ENCODE assay signal across 8 mouse cellular contexts in genomic region chr9:121479453-121479852, GRCm38 (mm10). TPM values are rescaled to one million over a fixed set of nuclear protein-coding genes. Genes with fewer than 3 reads are reported as not detected.
DNase-seq lines count a peak whose midpoint lies in the region; ATAC-seq lines count a peak whose summit lies in the region.

No protein-coding gene starts in this region.

- H3K9ac ChIP-seq in embryonic facial prominence, embryonic 14.5 days (ENCODE audit: low read depth, low read length) = no peak overlapping the region
- no peak overlapping the region for H3K9ac ChIP-seq in hindbrain, embryonic 11.5 days (ENCODE audit: low read depth, low read length)
- no peak overlapping the region for H3K9ac ChIP-seq in midbrain, embryonic 11.5 days (ENCODE audit: low read length)
- H3K9ac ChIP-seq in stomach, embryonic 16.5 days (ENCODE audit: low read length) = no peak overlapping the region

- no peaks in the 10 kb centered on the region for H3K9me3 ChIP-seq in embryonic facial prominence, embryonic 14.5 days (ENCODE audit: control insufficient read depth, low read length)
- no peaks in the 10 kb centered on the region for H3K9me3 ChIP-seq in hindbrain, embryonic 11.5 days (ENCODE audit: control insufficient read depth, low read length)
- H3K9me3 ChIP-seq in midbrain, embryonic 11.5 days (ENCODE audit: control insufficient read depth, low read length) = no peaks in the 10 kb centered on the region
- no peaks in the 10 kb centered on the region for H3K9me3 ChIP-seq in stomach, embryonic 16.5 days (replicated peaks; ENCODE audit: control insufficient read depth, low read length)

- peak; percentile 20; the same call in 1 of the 2 replicates for ATAC-seq in embryonic facial prominence, embryonic 14.5 days (ENCODE audit: low read depth)
- peak; percentile 59 for ATAC-seq in hindbrain, embryonic 11.5 days (ENCODE audit: low FRiP score)
- peak; percentile 60; the same call in 1 of the 2 replicates for ATAC-seq in midbrain, embryonic 11.5 days (ENCODE audit: low FRiP score)
- ATAC-seq in stomach, embryonic 16.5 days (ENCODE audit: insufficient read depth, low FRiP score) = 0 out of 2 replicates have a peak, but pooled peaks have one; percentile 37

- H3K4me3 ChIP-seq in embryonic facial prominence, embryonic 14.5 days (ENCODE audit: low read depth, low read length) = no peak overlapping the region
- no peak overlapping the region for H3K4me3 ChIP-seq in hindbrain, embryonic 11.5 days (ENCODE audit: low read depth, low read length)
- no peak overlapping the region for H3K4me3 ChIP-seq in midbrain, embryonic 11.5 days (ENCODE audit: low read depth, low read length)
- H3K4me3 ChIP-seq in stomach, embryonic 16.5 days (replicated peaks; ENCODE audit: low read length) = no peak overlapping the region

- no peaks in the 10 kb centered on the region for H3K4me1 ChIP-seq in embryonic facial prominence, embryonic 14.5 days (ENCODE audit: control insufficient read depth, insufficient read depth, low read length)
- no peaks in the 10 kb centered on the region for H3K4me1 ChIP-seq in hindbrain, embryonic 11.5 days (replicated peaks; ENCODE audit: control insufficient read depth, insufficient read depth, low read length)
- no peaks in the 10 kb centered on the region for H3K4me1 ChIP-seq in midbrain, embryonic 11.5 days (ENCODE audit: control insufficient read depth, insufficient read depth, low read length)
- no peaks in the 10 kb centered on the region for H3K4me1 ChIP-seq in stomach, embryonic 16.5 days (ENCODE audit: control insufficient read depth, insufficient read depth, low read length)

- 33% methylated on average over 5 of the region's 5 CpGs for WGBS in embryonic facial prominence, embryonic 14.5 days
- 29% methylated on average over 5 of the region's 5 CpGs for WGBS in hindbrain, embryonic 11.5 days
- 28% methylated on average over 5 of the region's 5 CpGs for WGBS in midbrain, embryonic 11.5 days
- 24% methylated on average over 5 of the region's 5 CpGs for WGBS in stomach, embryonic 16.5 days

- peaks cover 1% of the 10 kb centered on the region for H3K36me3 ChIP-seq in embryonic facial prominence, embryonic 14.5 days (ENCODE audit: control insufficient read depth, insufficient read depth, low read length)
- H3K36me3 ChIP-seq in hindbrain, embryonic 11.5 days (ENCODE audit: control insufficient read depth, insufficient read depth, low read length) = no peaks in the 10 kb centered on the region
- H3K36me3 ChIP-seq in midbrain, embryonic 11.5 days (ENCODE audit: control insufficient read depth, insufficient read depth, low read length) = no peaks in the 10 kb centered on the region
- no peaks in the 10 kb centered on the region; the same call in 1 of the 2 replicates for H3K36me3 ChIP-seq in stomach, embryonic 16.5 days (ENCODE audit: control insufficient read depth, insufficient read depth, low read length)

- DNase-seq in left cerebral cortex, adult 11 months (ENCODE audit: low spot score) = peak; percentile 53
- no peak for DNase-seq in left cerebral cortex, adult 8-10 months (ENCODE audit: low spot score in 2 of 2)
- peak; percentile 83 for DNase-seq in adrenal gland, postnatal 14 days
- DNase-seq in embryonic facial prominence, embryonic 14.5 days (ENCODE audit: low spot score) = peak; percentile 79
- DNase-seq in hindbrain, embryonic 11.5 days (ENCODE audit: low spot score) = peak; percentile 85
- DNase-seq in left cerebral cortex, adult 18-20 months (ENCODE audit: low spot score in 2 of 2) = peak; percentile 75 to 78
- DNase-seq in midbrain, embryonic 11.5 days (ENCODE audit: low spot score, missing footprints) = peak; percentile 96

- no peak overlapping the region for H3K27ac ChIP-seq in embryonic facial prominence, embryonic 14.5 days (replicated peaks; ENCODE audit: low read depth, low read length)
- no peak overlapping the region for H3K27ac ChIP-seq in hindbrain, embryonic 11.5 days (ENCODE audit: low read depth, low read length)
- no peak overlapping the region for H3K27ac ChIP-seq in midbrain, embryonic 11.5 days (ENCODE audit: low read depth, low read length)
- no peak overlapping the region for H3K27ac ChIP-seq in stomach, embryonic 16.5 days (ENCODE audit: low read length)

- H3K27me3 ChIP-seq in embryonic facial prominence, embryonic 14.5 days (replicated peaks; ENCODE audit: control insufficient read depth, insufficient read depth, low read length) = no peaks in the 10 kb centered on the region
- no peaks in the 10 kb centered on the region for H3K27me3 ChIP-seq in hindbrain, embryonic 11.5 days (ENCODE audit: control insufficient read depth, insufficient read depth, low read length)
- no peaks in the 10 kb centered on the region for H3K27me3 ChIP-seq in midbrain, embryonic 11.5 days (ENCODE audit: control insufficient read depth, insufficient read depth, low read length)
- no peaks in the 10 kb centered on the region for H3K27me3 ChIP-seq in stomach, embryonic 16.5 days (ENCODE audit: control insufficient read depth, insufficient read depth, low read length)

- no peak overlapping the region for H3K4me2 ChIP-seq in embryonic facial prominence, embryonic 14.5 days (ENCODE audit: low read depth, low read length)
- H3K4me2 ChIP-seq in hindbrain, embryonic 11.5 days (replicated peaks; ENCODE audit: low read depth, low read length) = no peak overlapping the region
- no peak overlapping the region for H3K4me2 ChIP-seq in midbrain, embryonic 11.5 days
- H3K4me2 ChIP-seq in stomach, embryonic 16.5 days (ENCODE audit: low read depth, low read length) = no peak overlapping the region

RNA-seq across cellular contexts. Expression of gene Cck, which starts 16.0 kb away (rescaled TPM):
- total RNA-seq in left cerebral cortex, adult 8-10 months (2022) = 100 to 1,000 TPM; 514 to 621 (median 567) TPM
- 1.0 TPM in 1 of 2 replicates, not detected in the other for total RNA-seq in adrenal gland, postnatal 14 days (2021)
- 8.6 and 9.0 TPM in 2 replicates for polyA plus RNA-seq in embryonic facial prominence, embryonic 14.5 days (2014; fragmentation: Nextera tagmentation; extraction: Ambion mirVana)
- polyA plus RNA-seq in hindbrain, embryonic 11.5 days (2014; fragmentation: Nextera tagmentation; extraction: Ambion mirVana) = 0.68 and 1.0 TPM in 2 replicates
- 100 to 1,000 TPM; 710 to 834 TPM for total RNA-seq in left cerebral cortex, adult 18-20 months (2021)
- polyA plus RNA-seq in midbrain, embryonic 11.5 days (2014; fragmentation: Nextera tagmentation; extraction: Ambion mirVana) = 8.7 and 8.8 TPM in 2 replicates
- polyA plus RNA-seq in stomach, embryonic 16.5 days (2015; fragmentation: Nextera tagmentation; extraction: Ambion mirVana) = 11.5 and 12.5 TPM in 2 replicates

Comparison
In these comparisons a context has a peak if more than half of its experiments do, and no peak if none do; other contexts are left out.
1. DNase-seq: peak in left cerebral cortex, adult 11 months (single experiment), adrenal gland, postnatal 14 days (single experiment), embryonic facial prominence, embryonic 14.5 days (single experiment), hindbrain, embryonic 11.5 days (single experiment), left cerebral cortex, adult 18-20 months (2 of 2) and midbrain, embryonic 11.5 days (single experiment); none in left cerebral cortex, adult 8-10 months (0 of 2).
2. Peak in every context shown above with its lines, with median percentiles within 50 percentile points of each other: ATAC-seq.